Mouse (Mus musculus) adrenal gland (tissue): ENCODE data around the gene Ppp1r10.
"Not testable (repeated sequence)": the region's sequence is repeated elsewhere in the genome, so short reads cannot be mapped to it uniquely, and the experiment has no call there.

ENCODE experiments used
- intact Hi-C: fragments of 180-260 bp; cut with DNase I; formaldehyde crosslinking; loops from one replicate; pipeline ENCODE4 v1.15.1; 2025

Gene Ppp1r10

DNA sequence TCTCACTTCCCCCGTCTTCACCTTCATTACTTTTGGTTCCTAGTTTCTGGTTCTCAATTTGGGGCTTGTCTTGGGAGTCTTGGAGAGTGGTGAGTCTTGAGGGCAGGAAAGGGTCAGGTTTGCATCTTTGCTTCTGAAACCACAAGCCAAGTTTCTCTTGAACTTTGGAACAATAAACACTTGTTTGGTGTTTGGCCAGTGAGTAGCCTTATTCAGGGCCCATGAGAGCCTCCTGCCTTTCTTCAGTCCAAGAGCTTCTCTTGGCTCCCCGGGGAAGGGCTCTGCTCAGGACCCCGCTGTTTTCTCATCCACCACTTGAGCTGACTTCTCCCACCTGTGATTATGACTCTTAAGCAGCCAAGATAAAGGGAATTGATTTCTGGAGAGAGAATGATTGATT, 6.3 kb downstream of the Ppp1r10 start:
- intact Hi-C loops: loop anchor here (5.0 kb wide), 1 partner anchor 55 kb away; the partner anchor contains the start of gene Gnl1

DNA sequence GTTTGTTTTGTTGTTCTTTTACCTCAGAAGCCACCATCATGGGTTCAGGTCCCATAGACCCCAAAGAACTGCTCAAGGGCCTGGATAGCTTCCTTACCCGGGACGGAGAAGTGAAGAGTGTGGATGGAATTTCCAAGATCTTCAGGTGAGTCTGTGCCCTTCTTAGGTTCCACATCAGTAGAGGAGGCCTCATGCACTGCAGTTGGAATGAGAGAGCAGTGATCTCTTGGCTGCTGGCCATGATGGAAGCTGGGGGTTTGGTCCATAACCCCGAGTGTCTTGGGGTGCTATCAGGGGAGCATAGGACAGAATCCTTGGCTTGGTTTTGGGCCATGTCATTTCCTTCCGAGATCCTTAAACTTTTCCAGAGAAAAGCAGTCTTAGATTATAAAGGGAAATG, 7.0 kb downstream of the Ppp1r10 start:
- intact Hi-C loops: loop anchor here (5.0 kb wide), 1 partner anchor 54 kb away; the partner anchor contains the start of gene Gnl1

DNA sequence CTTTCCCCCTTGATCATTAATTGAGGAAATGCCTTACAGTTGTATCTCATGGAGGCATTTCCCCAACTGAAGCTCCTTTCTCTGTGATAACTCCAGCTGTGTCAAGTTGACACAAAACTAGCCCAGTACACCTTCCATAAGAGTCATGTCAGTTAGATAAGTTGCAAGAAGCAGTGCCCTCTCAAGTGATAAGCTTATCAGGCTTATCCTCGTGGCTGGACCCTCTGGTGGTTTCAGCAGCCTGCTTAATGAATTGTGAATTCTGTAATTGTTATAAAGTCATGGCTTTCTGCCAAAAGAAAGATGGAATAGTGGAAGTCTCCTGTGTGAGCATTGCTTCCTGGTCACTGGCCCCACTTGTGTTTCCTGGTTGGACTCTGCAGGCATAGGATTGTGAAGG, 11.2 kb downstream of the Ppp1r10 start:
- intact Hi-C loops: no loop called here

DNA sequence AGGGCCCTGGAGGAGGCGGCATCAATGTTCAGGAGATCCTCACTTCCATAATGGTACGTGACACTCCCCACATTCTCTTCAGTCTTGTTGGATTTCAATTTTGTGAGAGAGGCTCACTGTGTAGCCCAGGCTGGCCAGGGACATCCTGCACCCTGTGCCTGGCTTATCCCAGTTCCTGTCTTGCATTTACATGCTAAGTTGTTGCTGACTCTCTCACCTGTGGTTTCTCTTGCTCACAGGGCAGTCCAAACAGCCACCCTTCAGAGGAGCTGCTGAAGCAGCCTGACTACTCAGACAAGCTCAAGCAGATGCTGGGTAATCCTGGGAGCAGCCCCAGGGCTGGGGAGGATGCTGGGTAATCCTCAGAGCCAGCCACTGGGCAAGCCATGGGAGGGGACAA, 13.3 kb downstream of the Ppp1r10 start:
- intact Hi-C loops: no loop called here

DNA sequence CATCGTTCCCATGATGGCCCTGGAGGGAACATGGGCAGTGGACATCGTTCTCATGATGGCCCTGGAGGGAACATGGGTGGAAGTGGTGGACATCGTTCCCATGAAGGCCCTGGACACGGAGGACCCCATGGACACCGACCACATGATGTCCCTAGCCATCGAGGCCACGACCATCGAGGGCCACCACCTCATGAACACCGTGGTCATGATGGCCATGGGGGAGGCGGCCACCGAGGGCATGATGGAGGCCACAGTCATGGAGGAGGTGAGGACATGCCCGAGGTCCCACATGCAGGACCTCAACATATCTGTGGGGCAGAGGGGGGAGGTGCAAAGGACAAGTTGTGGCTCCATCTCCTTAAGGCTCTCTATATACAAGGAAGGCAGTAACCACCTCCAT, 14.4 kb downstream of the Ppp1r10 start:
- intact Hi-C loops: no loop called here

DNA sequence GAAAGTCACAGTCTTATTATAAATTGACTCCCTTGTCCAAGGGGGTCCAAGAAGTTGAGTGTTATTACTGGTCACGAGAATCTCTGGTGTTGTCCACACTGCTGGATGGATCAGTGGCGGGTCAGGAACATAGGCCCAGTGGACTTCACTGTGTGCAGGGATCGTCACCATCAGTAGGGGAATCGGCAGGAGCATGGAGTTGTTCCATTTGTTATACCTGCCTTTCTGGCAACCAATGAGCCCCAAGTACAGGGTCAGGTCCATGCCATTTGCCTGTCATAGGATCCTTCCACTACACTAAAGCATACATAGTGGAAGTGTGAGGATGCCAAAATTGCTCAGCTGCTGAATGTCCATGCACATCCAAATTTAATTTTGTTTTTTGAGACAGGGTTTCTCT, 16.4 kb downstream of the Ppp1r10 start:
- intact Hi-C loops: no loop called here

DNA sequence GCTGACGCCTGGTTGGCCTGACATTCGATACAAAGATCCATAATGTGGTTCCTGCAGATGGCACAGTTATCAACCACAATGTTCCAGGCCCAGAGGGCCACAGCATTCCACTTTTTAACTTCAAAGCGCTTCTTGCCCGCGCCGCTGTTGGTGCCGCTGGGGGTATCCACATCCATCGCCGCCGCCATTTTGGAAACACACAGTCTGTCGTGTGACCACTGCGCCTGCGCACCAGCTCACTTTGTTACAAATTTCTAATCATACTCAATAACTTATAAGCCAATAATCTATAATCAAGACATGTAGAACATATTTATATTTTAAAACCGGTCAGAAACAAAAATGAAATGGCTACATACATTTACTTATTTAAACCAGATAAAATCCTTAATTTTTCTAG, 19.5 kb downstream of the Ppp1r10 start:
- intact Hi-C loops: not testable (repeated sequence)

DNA sequence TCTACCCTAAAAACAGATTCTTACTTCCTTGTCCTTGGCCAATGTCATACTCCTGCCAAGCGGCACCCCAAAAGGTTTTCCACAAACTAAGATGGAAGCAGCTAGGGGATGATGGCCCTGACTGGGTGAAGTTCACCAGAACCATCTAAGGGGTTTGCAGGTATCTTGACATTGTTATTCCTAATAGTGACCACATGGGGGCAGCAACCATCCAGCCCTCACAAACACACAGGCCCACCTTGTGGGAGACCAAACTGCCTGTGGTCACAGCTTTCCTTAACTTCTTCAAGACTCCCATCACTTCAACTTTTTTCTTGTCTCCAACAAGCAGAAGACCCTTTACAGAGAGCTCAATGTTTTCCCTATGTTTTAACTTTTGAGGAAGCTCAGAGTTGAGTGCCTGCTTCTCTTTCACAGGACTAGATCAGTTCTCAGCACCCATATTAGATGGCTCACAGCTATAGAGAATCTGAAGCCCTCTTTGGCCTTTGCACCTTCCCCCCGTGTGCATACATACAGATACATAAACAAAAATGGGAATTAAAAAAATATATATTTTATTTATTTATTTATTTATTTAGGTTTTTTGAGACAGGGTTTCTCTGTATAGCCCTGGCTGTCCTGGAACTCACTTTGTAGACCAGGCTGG, 21.6 kb downstream of the Ppp1r10 start:
- intact Hi-C loops: loop anchor here (2.0 kb wide), 1 partner anchor 55 kb away; no protein-coding TSS in a partner anchor

DNA sequence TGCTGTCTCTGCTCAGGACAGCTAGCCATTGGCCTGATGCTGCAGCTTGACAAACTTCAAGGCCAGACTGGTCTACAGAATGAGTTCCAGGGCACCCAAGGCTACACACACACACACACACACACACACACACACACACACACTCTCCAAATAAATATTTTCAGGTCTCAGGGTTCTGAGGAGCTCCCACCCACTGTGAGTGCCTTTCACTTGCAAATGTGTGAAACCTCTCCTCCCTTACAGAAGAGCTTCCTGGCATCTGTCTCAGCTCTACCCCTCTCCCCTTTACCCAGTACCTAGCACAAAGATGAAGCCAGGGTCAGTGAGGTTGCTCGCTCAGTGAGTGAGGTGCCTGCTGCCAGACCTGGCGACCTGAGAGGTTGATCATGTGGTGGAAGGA, 22.9 kb downstream of the Ppp1r10 start:
- intact Hi-C loops: loop anchor here (2.0 kb wide), 1 partner anchor 54 kb away; no protein-coding TSS in a partner anchor

DNA sequence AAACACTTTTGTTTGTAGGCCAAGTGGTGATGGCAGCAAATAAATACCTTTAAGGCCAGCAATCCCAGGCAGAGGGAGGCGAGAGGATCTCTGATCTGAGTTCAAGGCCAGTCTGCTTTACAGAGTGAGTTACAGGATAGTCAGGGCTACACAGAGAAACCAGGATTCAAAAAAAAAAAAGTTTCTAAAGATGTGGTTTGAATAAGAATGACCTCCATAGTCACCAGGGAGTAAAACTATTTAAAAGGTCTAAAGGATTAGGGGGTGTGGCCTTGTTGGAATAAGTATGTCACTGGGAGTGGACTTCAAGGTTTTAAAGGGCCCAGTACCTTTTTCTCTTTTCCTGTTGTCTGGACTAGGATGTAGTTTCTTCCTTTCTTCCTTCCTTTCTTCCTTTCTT, 23.7 kb downstream of the Ppp1r10 start:
- intact Hi-C loops: loop anchor here (2.0 kb wide), 1 partner anchor 53 kb away; no protein-coding TSS in a partner anchor

DNA sequence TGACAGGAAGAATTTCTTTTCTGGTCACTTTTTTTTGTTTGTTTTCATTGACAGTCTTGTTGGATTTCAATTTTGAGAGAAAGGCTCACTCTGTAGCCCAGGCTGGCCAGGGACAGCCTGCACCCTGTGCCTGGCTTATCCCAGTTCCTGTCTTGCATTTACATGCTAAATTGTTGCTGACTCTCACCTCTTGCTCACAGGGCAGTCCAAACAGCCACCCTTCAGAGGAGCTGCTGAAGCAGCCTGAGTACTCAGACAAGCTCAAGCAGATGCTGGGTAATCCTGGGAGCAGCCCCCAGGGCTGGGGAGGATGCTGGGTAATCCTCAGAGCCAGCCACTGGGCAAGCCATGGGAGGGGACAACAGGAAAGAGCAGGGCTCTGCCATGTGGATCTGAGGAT, 34.7 kb downstream of the Ppp1r10 start:
- intact Hi-C loops: not testable (repeated sequence)

DNA sequence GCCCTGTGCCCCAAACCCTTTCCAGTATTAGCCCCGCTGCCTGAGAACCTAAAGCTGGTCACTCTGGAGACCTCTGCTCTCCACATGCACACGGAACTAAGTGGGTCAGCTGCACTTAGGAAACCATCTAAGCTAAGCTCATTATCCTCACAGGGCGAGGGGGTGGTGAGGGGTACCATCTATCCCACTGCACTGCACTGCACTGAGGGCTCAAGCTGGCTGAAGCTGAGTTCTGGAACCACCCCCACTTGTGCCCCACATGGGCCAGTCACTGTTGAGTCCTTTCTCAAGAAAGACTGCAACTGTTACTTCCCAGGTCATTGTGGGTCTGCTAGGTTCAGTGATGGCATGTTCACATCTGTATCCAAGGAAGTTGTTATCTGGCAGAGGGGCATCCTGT, 36.3 kb downstream of the Ppp1r10 start:
- intact Hi-C loops: not testable (repeated sequence)

DNA sequence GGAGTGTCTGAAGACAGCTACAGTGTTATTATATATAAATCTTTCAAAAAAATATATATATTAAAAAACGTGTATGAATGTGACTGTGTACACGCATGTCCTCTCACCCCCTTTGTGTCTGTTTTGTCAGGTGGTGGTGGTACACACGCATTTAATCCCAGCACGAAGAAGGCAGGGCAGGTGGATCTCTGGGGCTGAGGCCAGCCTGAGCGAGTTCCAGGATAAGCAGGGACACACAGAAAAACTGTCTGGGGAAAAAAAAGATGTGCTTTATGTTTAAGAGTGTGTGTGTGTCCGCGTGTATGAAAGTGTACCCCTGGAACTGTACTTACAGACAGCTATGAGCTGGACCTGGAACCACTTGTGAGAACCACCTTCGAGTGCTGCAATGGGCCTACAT, 38.4 kb downstream of the Ppp1r10 start:
- intact Hi-C loops: no loop called here

DNA sequence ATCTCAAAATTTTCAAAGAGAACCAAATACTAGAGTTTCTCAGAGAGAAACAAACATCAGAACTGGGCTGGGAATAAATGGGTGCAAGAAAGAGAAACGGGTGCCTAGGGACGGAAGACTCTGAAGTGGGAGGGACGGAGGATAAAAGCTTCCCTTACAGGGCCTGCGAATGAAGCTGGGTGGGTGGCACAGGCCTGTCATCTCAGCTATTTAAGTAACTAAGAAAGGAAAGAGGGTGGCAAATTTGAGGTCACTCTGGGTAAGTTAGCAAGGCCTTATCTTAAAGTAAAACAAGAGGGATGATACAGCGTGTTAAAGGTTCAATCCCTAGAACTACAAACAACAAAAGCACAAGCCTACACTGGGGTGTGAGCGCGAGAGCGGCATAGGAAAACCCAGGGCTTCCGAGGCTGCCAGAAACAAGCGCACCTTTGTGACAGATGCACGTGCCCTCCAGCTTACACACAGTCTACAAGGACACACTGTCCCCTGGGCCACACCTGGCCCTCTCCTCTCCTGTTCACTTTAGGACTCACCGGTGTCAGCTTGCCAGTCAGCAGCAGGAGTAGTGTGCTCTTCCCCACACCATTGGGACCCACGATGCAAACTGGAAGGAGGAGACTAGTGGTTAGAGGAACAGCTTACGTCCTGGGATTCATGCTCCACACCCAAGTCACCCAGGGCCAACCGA, 42.4 kb downstream of the Ppp1r10 start:
- intact Hi-C loops: no loop called here

DNA sequence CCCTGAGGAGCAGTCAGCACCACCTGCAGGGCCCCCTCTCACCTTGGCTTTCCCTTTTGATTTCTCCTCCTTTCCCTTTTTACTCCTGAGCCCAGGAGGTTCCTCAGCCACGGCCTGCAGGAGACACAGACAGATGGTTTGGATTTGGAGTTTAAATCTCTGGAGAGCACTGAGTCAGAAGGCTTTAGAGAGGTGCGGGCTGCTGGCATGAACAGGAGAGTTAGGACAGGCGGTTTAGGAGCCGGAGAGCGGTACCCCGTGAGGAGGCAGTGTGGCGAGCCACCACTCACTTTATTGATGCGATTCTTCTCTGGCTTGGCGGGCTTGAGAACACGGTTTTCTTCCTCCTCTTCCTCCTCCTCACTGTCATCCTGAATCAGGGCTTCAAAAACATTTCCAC, 47.0 kb downstream of the Ppp1r10 start:
- intact Hi-C loops: no loop called here

DNA sequence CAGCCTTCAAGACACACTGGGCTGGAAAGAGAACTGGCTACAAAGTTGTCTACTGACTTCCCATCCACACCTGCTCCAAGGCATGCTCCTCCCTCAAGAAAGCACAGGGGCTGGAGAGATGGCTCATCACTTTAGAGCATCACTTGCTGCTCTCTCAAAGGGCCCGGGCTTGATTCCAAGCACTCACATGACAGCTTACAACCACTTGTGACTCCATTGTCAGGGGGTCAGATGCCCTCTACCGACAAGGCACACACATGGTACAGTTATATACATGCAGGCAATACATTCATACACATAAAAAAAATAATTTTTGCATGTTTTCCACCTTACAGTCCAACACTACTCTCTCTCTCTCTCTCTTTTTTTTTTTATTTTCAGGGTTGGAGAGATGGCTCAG, 51.4 kb downstream of the Ppp1r10 start:
- intact Hi-C loops: no loop called here

DNA sequence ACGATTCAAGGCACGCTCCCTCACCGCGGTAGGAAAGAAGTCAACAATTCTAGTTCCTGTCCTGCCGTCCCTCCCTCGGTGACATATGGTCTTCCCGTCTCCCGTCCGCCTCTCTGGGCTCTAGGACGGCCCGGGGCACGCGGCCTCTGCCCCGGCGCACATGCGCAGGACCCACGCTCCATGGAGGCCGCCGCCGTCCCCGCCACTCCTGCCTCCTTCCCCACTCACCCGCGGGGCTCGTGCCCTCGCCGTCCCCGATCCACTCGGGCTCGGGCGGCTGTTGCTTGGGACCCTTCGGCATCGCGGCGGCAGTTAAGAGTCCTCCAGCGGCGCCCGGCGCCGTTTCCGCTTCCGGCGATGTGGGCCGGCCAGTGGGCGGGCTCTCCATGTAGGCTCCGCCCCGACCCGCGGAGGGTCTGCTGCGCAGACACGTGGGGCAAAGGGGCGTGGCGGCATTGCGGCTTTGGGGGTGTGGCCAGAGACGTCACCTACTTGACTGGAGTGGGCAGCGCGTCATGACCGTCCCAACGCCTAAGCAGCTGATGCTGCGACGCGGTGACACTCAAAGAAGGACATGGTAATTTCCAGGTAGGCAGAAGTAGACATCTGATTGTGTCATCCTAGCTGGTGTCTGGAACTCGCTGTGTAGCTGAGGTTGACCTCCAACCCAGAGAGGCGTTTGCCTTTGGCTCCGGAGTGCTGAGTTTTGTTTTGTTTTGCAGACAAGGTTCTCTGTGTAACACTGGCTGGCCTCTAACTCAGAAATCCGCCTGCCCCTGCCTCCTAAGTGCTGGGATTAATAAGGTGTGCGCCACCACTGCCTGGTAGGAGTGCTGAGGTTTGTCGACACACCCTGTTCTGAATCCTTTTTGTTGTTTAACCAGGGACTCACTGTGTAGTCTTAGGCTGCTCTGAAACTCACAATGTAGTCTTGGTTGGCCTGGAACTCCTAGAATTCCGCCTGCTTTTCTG, 53.5 kb downstream of the Ppp1r10 start, which contains the start of gene Abcf1:
Gene Abcf1 (minus strand): TSS at position 344 of the 972 bp plus-strand sequence.
- intact Hi-C loops: loop anchor here (10.0 kb wide), 1 partner anchor 135 kb away; the partner anchor contains the start of gene Tubb5

DNA sequence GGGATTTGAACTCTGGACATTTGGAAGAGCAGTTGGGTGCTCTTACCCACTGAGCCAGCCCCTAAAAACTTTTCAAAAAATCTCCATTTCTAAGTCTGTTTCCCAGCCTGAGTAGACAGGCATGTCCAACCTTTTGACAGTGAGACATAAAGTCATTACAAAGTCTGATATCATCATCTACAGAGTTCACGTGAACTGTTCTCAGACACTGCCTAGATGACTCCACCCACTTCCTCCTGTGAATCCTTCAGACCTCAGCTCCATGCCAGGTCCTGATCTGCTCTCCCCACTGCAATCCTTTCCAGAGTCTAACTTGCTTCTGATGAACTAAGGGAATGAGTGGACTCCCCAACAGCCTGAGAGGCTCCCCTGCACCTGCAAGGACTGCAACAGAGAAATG, 55.9 kb downstream of the Ppp1r10 start:
- intact Hi-C loops: loop anchor here (10.0 kb wide), 1 partner anchor 137 kb away; the partner anchor contains the start of gene Tubb5

DNA sequence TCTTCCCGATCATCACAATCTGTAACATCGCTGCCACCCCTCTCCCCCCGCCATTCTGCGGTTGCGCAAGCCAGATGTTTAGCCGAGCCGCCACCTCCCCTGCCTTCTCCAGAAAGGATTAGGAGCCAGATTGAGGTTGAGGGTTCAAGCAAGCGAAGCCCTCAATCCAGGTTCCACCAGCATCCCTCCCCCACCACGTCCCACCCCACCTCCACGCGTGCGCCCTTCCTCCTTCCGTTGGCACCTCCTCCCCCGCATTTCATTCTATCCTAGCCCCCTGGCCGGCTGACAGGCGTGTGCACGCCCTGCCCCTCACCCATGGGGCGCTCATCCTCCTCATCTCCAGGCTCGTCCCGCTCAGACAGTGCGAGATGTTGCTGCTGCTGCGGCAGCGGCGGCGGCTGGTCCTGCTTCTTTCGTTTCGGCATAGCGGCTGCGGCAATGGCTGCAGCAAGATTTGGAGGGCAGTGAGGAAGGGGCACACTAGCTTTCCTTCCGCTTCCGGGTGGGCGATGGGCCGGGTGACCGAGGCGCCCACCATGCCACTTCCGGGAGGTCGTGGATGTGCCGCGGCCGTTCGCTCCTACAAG, 62.7 kb downstream of the Ppp1r10 start:
- intact Hi-C loops: loop anchor here (5.0 to 10.0 kb wide), 2 partner anchors 57 to 144 kb away; partner anchors contain the start of gene Tubb5

DNA sequence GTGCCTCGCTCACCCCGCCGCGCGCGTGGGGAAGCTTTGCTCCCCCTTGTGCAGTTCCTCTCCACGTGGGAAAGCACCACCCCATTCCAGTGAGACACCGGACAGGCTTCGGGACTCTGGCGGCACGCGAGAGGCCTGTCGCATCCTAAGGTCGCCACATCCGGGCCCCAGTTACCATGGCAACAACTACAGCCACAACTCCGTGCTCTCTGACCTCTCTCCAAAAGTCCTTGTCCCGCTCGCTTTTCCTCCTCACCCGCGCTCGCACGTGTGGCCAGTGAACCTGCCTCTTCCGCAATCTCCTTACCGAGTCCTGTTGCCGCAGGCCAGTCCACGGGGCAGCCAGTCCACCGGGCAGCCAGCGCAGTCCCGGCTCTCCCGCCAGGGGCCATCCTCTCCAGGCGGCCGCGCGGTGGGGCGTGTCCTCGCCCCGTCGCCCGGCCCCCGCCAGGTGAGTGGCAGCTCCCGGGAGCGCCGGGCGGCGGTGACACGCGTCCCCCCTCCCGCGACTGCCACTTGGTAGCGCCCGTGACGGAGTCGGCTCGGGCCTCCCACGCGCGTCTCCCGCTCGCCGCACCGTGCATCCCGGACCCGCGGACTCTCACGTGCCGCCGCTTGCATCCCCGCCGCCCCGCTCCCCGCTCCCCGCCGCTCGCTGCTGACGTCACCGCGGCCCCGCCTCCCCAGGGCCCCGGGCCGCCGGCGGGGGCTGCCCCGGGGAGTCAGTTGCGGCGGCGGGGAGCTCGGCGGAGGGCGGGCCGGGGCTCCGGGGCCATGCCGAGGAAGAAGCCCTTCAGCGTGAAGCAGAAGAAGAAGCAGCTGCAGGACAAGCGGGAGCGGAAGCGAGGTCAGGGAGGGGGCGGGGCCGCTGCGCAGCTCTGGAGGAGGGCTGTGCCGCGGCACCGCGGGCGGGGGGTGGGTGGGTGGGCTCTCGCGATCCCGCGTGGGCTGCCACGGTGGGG, 63.4 kb downstream of the Ppp1r10 start, which contains the start of the genes Gnl1 and Prr3:
Gene Gnl1 (plus strand): TSS at position 451 of the 962 bp plus-strand sequence.
Gene Prr3 (minus strand): TSS at position 836 of the 962 bp plus-strand sequence.
- intact Hi-C loops: loop anchor here (5.0 to 10.0 kb wide), 2 partner anchors 57 to 145 kb away; partner anchors contain the start of gene Tubb5
